Mouse (Mus musculus): ENCODE measurements around the gene Aff4. TPM values are rescaled to one million over a fixed set of nuclear protein-coding genes. Genes with fewer than 3 reads are reported as not detected.
A peak's percentile ranks its signal among the peaks of the same experiment; 100 is the strongest.
"Not testable (repeated sequence)": the region's sequence is repeated elsewhere in the genome, so short reads cannot be mapped to it uniquely, and the experiment has no call there.

Aff4 gene
- total RNA-seq (2021): 10 to 100 TPM; 50.8 to 83.3 TPM
- long read RNA-seq, experiment 1, partial matches to known transcripts: 1 of 3 reads
- long read RNA-seq, experiment 1, other reads (novel, unspliced or antisense): 2 of 3 reads
- long read RNA-seq, experiment 2, partial matches to known transcripts: 0 of 6 reads
- long read RNA-seq, experiment 2, other reads (novel, unspliced or antisense): 6 of 6 reads

DNA sequence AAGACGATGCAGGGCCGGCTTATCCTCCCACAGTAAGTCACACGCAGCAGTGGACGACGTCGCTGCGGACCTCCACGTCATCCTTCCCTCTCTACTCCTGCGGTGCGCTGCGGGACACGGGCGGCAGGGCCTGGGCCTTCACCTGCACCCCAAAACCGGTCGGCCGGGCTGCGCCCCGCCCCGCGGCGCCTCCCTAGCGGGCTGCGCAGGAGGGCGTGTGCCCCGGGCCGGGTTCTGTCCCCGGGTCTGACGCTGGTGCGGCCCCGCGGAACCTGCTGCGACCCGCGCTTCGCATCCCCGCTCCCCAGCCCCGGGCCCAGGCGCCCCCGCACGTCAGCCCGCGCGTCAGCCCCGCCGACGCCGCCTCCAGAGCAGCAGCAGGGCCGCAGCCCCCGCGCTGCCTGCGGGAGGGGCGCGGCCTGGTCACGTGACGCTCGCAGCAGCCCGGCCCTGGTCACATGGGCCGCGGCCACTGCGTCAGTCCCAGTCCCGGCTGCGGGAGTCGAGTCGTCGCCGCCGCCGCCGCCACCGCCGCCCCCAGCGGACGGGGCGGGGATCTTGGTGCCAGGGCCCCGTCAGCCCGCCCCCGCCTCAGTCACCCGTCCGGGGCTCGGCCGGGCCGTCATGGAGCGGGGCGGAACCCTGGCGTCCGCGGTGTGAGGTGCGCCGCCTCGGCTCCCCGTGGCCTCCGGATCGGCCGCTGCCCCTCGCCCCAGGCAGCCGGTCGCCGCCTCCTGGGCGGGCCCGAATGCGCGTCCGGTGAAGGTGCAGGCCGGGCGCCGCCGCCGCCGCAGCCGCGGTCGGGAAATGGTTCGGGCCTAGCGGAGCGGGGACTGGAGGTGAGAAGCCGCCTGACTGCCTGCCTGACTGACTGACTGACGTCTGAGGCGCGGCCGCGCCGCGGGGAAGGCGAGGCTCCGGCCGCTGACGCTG is at the start of gene Aff4:
Aff4 (plus strand) TSS at position 543 of the 933 bp plus-strand sequence.
- DNase-seq: peak; percentile 88 to 94

DNA sequence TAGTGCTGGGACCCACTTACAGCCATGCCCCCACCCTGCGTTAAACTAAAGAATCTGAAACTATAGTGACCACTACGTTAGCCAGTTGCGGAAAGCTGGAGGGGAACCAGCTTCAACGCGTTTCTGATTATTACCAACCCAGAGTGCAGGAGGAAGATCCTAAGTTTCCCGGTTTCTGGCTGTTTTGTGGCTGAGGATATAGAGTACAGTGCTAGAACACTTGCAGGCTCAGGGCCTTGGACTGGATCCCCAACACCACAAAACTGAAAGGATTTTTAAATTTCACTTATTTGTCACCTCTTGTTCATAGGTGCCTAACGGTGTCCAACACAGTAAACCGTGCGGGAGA is 49.5 kb upstream of the Aff4 start:
- DNase-seq: no peak

DNA sequence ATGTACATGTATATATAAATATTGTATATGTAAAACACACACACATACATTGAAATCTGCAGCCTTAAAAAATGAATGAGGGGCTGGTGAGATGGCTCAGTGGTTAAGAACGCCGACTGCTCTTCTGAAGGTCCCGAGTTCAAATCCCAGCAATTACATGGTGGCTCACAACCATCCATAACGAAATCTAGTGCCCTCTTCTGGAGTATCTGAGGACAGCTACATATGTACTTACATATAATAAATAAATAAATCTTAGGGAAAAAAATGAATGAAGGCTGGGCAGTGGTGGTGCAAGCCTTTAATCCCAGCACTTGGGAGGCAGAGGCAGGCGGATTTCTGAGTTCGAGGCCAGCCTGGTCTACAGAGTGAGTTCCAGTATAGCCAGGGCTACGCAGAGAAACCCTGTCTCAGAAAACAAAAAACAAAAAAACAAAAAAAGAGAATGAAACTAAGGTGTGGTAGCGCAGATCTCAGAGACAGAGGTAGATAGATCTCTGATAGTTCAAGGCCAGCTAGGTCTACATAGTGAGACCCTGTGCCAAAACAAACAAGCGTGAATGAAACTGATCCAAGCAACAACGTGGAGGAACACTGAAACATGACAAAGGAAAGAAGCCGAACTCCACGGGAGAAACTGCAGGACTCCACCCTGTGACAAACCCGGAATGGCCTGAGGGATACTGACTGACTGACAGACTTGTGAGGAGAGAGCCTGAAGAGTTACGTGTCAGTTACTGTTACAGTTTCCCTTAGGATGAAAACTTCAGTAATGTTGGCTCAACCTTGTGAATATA is 46.4 kb upstream of the Aff4 start:
- no peak for DNase-seq

DNA sequence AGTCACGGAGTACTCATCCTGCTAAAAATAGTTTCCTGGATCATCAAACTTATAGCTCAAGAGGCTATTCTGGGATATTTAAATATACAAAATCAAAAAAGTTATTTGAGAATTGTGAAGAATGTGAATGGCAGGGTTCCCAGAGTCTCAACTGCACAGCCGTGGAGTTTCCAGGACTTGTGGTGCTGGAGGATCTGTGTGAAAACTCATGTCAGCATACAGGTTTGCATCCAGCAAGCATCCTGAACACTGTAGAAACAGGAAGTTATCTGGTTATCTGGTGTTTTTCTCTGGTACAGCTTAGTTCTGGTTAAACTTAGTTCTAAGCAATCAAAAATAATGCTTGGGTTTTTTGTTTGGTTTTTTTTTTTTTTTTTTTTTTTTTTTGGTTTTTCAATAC is 43.7 kb upstream of the Aff4 start:
- DNase-seq: peak in 1 of 2 experiments; percentile 33

DNA sequence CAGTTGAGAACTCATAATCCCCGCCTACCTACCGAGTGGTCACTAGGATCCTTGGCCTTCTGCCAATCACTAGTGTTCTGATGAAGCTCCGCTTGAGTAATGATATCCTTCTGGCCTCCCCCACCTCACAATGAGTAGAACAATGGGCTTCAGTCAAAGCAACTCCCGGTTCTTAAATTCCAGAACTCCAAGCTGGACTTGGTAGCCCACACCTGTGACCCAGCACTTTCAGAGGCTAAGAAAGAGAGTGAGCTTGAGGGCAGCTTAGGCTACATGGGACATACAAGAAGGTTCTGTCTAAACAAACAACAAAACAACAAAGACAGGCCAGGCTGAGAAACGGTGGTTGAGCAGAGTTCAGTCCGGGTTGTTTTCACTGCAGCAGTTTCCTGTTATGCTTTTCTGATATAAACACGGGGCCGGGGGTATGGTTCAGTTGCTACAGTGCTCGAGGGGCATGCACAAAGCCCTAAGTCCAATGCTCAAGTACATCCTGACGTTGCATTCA is 43.0 kb upstream of the Aff4 start:
- DNase-seq: peak; percentile 60 to 63

DNA sequence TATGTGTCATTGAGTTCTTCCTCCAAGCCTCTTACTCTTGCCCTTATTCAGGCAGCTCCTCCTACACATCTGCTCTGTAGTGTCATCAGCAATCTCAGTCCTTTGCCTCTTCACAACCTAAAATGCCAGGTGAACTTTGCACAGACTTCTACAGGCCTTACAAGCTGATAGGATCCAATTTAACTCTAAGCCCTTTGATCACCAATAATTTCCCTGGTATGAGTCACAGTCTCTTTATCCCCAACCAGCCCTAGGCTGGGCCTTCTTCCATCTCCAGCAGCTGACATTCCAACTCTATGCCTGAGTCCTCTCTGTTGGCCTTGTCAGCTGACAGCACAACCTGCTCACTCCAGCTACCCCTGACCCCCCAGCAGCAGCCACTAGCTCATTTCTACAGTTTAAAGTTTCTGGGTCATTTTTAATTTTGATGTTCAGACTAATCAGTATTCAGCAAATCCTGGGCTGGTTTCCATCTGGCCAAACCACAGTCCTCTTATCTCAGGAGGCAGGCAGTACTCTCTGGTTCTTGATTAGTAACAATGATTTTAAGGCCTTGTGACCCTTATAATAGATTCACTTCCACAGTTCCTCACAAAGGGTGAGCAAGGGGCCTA is 42.3 kb upstream of the Aff4 start:
- DNase-seq: peak; percentile 81 to 85

DNA sequence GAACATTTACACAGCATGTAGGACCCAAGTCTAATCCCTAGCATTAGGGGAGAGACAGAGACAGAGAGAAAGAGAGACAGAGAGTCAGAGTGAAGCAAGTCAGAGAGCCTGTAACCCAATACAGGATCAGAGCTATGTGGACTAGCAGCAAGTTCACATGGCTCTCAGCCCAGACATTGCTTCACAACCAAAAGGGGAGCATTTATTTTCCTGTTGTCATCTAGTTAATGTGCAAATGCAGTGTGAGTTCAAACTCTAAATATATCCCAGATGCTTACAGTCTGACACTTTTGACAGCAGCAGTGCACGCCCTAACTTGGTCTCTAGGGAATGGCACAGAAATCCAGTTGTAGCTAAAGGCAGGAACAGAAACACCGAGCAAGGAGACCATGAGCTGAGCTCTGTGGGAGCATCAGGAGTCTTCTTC is 41.7 kb upstream of the Aff4 start:
- DNase-seq: peak; percentile 91 to 95

DNA sequence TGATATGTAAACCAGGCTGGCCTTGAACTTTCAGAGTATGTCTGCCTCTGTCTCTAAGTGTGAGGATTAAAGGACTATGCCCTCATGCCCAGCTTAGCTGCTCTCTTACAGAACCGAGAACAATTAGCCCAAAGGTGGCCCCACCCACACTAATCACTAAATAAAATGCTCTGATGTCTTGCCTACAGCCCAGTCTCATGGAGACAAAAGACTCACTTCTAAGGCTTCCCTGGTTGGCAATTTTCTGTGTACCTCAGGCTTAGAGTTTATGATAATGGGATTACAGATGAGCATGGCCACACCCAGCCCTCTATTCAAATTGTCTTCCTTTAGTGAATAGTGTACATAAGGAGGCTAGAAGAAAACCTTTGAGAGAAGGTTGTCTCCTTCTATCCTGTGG is 39.2 kb upstream of the Aff4 start:
- DNase-seq: no peak

DNA sequence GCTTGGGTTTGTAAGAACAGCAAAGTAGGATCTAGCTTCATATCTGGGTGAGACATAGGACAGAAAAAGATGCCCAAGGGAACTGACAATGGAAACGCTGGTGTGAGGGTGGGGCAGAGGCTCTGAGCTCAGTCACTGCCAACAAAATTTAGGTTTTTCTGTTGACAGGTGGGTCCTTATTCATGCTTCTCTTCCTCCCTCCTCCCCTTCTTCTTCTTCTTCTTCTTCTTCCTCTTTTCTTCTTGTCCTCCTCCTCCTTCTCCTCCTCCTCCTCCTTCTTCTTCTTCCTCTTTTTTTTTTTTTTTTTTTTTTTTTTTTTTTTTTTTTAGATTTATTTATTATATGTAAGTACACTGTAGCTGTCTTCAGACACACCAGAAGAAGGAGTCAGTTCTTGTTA is 37.8 kb upstream of the Aff4 start:
- not testable (repeated sequence) for DNase-seq

DNA sequence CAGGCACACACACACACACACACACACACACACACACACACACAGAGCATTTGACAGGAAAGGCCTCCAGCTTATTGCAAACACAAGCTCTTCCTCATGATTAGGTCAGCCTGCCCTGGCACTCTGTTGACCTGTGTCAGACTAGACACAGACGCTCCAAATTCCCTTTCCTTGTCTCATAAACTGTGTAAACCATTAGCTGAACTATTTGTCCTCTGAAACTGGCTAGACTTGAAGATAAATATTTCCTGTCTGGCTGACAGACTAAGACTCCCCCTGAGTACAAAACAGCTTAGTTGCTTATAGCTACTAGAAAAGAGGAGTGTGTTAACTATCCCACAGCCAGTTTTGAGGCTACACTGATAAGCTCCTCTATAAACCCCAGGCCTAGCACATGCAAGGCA is 35.9 kb upstream of the Aff4 start:
- peak; percentile 39 to 56 for DNase-seq

DNA sequence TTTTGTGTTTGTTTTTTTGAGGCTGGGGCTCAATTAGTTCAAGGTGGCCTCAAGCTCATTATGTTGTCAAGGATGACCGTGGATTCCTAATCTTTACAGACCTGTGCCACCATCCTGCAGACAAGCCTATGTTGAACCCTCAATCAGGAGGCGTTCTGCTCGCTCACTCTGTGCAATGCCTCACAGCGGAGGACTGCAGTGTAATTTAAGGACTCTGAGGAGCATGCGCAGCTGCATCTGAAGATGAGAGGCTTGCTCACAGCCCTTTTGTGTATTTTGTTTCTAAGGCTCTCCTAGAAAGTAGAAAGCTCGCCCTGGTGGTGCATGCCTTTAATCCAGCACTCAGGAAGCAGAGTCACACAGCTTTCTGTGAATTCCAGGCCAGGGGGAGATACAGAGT is 33.6 kb upstream of the Aff4 start:
- no peak for DNase-seq

DNA sequence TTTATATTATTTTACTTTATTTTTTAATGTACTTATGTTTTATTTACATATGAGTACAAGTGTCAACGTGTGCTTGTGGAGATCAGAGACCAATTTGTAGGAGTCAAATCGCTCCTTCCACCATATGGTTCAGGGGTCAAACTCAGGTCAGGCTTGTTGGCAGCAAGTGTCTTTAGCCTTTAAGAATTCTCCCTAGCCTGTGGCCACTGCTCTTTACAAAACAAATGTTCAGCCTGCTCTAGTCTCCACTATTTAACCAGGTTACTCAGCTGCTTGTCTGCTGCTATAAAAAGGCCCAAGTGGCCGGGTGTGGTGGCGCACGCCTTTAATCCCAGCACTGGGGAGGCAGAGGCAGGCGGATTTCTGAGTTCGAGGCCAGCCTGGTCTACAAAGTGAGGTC is 32.6 kb upstream of the Aff4 start:
- no peak for DNase-seq

DNA sequence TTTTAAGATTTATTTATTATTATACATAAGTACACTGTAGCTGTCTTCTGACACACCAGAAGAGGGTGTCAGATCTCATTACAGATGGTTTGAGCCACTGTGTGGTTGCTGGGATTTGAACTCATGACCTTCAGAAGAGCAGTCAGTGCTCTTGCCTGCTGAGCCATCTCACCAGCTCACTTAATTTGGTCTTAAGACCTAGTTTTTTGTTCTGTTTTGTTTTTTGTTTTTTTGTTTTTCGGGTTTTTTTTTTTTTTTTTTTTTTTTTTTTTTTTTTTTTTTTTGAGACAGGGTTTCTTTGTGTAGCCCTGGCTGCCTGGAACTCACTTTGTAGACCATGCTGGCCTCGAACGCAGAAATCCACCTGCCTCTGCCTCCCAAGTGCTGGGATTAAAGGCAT is 32.1 kb upstream of the Aff4 start:
- not testable (repeated sequence) for DNase-seq

DNA sequence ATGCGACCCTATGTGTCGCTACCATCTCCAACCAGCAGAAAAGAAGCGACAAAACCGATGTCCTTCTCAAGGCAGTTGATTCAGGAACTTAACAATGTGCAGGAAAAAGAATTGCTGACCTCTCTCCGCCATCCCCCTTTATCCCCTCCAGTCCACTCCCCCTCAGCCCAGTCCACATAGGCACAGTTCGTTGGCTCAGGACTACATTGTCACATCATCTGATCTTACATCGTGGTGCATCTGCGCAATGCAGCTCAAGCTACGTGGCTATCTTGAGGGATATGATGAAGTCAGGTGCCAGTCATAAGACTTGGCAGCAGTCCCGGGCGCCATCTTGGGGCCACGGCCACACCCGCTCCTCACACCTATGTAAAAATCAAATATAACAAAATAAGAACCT is 30.8 kb upstream of the Aff4 start:
- DNase-seq: not testable (repeated sequence)

DNA sequence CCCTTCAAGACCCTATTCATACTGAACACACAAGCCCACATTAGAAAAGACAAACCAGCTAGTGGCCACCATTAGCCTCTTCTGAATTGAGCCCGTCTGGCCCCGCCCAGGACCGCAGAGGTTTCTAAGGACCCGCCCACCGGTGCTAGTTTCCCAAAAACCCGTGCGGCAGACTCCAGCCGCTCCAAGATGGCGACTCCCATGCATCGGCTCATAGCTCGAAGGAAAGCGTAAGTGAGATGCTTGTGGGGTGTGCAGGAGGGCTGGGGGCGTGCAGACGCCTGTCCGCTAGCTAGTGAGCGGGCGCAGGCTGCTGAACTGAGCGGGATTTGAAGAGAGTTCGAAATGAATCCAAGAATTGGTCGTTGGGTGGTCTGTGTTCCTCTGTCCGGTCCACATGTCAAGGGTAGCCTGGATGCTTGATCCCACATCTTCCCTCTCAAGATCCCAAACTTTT is 26.1 kb upstream of the Aff4 start, which contains the start of gene Zcchc10:
Zcchc10 (plus strand) TSS at position 168 of the 457 bp plus-strand sequence.
- peak; percentile 93 for DNase-seq

DNA sequence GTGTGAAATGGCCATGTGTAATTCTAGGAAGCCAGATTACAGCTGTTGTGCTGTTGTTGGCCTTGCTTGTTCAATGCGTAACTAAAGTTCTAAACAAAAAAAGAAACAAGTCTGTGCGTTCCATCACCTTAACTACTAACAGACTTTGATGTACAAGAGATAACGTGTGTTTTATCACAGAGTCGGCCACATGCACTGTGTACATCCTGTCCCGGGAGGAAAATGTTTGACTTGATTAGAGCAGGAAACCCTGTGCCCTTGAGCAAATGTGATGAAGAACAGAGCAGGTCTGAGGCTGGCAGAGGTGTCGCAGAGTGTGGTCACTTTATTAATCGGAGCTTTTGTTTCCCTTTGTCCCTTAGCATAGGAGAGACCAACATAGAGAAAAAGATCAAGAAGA is 20.3 kb upstream of the Aff4 start:
- no peak for DNase-seq

DNA sequence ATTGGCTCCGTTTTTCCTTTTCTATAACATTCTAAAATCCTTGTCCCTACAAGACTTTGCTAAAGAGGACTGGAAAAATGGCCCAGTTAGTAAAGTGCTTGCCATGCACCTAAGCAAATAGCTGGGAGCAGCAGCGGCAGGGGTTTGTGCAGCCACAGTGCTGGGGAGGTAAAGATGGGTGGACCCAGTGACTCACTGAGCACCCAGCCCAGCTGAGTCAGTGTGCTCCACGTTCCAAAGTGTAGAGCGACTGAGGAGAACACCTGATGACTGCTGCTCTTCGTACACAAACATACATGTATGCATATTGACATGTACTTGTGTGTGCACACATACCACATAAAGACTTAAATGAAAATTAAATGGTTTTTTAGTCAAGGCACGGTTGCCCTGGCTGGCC is 19.5 kb upstream of the Aff4 start:
- no peak for DNase-seq

DNA sequence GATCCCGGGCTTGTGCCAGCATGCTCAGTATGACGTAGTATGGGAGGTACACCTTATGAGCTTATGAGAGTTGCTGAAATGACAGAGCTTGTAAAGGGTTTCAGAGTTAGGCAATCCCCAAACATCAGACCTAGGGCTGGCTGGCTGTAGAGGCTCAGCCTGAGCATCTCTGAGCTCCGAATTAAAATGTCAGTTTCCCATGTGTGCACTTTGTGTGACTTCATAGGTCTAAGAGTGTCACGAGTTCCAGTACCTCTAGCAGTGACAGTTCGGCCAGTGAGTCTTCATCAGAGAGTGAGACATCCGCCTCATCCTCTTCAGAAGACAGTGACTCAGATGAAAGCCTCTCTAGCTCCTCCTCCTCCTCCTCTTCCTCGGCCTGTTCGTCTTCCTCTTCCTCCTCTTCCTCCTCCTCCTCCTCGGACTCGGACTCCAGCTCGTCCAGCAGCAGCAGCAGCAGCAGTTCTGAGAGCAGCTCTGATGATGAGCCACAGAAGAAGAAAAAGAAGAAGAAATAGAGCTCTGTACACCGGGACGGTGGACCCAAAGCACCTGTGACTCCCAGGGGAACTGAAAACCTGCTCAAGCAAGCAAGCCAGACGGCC is 18.5 kb upstream of the Aff4 start:
- DNase-seq: no peak

DNA sequence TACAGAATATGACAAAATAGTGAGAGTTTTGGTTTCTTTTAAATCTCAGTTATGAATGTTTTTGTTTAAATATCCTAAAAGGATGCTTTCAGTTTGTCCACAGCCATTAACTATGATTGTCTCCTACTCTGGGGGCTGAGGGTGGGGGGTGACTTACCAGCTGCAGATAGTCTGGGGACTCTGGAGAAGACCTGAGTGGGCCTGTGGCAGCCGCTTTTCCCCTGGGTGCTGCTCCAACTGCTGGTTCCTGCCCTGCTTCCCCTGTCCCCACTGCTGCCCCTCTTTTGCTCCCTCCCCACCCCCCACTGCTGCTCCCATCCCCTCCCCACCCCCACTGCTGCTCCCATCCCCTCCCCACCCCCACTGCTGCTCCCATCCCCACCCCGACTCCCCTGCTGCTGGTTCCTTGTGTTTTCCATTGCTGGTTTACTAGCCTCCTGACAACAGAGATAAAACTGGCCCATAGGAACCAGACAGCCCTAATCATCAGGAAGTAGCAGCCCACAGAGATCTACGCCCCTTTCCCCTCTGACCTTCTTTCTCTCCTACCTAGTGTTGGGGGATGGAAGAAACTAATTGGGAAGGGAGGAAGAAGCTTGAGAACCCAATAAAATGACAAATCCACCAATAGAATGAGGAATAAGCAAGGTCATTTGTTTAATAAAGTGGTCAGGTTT is 15.0 kb upstream of the Aff4 start:
- DNase-seq: no peak

DNA sequence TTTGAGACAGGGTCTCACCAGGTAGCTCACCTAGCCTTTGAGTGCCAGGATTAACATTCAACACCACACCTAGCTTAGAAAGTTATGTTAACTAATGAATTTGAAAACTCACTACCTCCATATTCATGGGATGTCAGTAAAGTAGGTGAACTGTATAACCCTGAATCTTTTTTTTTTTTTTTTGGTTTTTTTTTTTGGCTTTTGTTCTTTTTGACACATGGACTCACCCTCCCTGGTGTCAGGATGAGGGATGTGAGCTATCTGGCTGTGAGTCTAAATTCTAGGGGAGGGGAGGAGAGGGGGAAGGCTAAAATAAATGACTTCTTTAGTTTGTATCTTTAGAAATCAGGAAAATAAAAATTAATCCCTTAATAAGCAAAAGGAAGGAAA is 14.5 kb upstream of the Aff4 start:
- no peak for DNase-seq

DNA sequence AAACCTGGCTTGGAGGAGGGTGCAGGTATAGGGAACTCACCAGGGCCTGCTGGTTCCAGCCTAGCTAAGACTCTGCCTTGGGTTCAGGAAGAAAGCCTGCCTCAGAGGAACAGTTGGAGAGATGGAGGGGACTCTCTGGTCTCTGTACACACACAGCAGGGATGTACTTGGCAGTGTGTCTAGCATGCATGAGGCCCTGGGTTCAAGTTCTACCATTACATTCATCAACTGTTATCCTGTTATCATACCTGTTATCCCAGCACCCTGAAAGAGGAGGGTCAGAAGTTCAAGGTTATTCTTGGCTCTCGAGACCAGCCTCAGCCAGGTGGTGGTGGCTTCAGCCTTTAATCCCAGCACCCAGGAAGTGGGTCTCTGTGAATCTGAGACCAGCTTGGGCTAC is 13.7 kb upstream of the Aff4 start:
- DNase-seq: no peak
